Mouse (Mus musculus): ENCODE measurements at regions not wholly inside any gene's neighbourhood (a gene's known extent, or its start where the extent isn't known, plus 50 kb on each side); places are given as distances from the start of the nearest gene placed in this dataset.

- TF ChIP-seq TCF3 (IDR thresholded peaks at IDR 0.05; ENCODE audit: insufficient read length, low read depth) (no peak), POLR2A (IDR thresholded peaks at IDR 0.05; ENCODE audit: insufficient read length, low read depth) (no peak), TCF12 (IDR thresholded peaks at IDR 0.05; ENCODE audit: insufficient read depth, poor library complexity, severe bottlenecking) (no peak)
These were observed 468.9 kb downstream of the Cbln4 start for GRCm38 (mm10) chr2:171574360-171574759.

Data from myocyte (in vitro differentiated cells).